Mouse (Mus musculus) forebrain, embryonic 11.5 days (tissue): ENCODE results near the gene Gm28042. TPM values are rescaled to one million over a fixed set of nuclear protein-coding genes. Genes with fewer than 3 reads are reported as not detected.

Source experiments
- ATAC-seq: fragments of 200-750 bp; cut with Nextera tagmentation; replicated peaks from 2 replicates; pipeline ENCODE4 v1.8.0; 2017; ENCODE audit warnings: moderate TSS enrichment; ENCODE audit not compliant: low FRiP score
- DNase-seq: peaks from one replicate; pipeline ENCODE4 v3.0.0-alpha.2; 2017; ENCODE audit warnings: low spot score
- H3K27ac ChIP-seq: fragments of 300-500 bp; sonication (generic); 2 replicates; pipeline ENCODE4 v1.5.1; 2014; ENCODE audit warnings: low read depth, low read length
- H3K27me3 ChIP-seq: fragments of 300-500 bp; sonication (generic); 2 replicates; pipeline ENCODE4 v1.6.1; 2014; ENCODE audit warnings: mild to moderate bottlenecking, low read length, mixed read lengths; ENCODE audit not compliant: control insufficient read depth, insufficient read depth
- H3K36me3 ChIP-seq: fragments of 300-500 bp; sonication (generic); 2 replicates; pipeline ENCODE4 v1.6.1; 2014; ENCODE audit warnings: mild to moderate bottlenecking, low read length, moderate library complexity, mixed read lengths; ENCODE audit not compliant: control insufficient read depth, insufficient read depth
- H3K4me1 ChIP-seq: fragments of 300-500 bp; sonication (generic); replicated peaks from 2 replicates; pipeline ENCODE4 v1.6.1; 2014; ENCODE audit warnings: low read length, mixed read lengths; ENCODE audit not compliant: control insufficient read depth, insufficient read depth
- H3K4me2 ChIP-seq: fragments of 300-500 bp; sonication (generic); 2 replicates; pipeline ENCODE4 v1.6.1; 2014; ENCODE audit warnings: low read depth, mild to moderate bottlenecking, low read length, moderate library complexity, mixed read lengths; ENCODE audit not compliant: severe bottlenecking
- H3K4me3 ChIP-seq: fragments of 300-500 bp; sonication (generic); 2 replicates; pipeline ENCODE4 v1.5.1; 2014; ENCODE audit warnings: low read depth, low read length
- H3K9ac ChIP-seq: fragments of 300-500 bp; sonication (generic); 2 replicates; pipeline ENCODE4 v1.6.1; 2014; ENCODE audit warnings: low read length
- H3K9me3 ChIP-seq: fragments of 300-500 bp; sonication (generic); 2 replicates; pipeline ENCODE4 v1.6.1; 2016; ENCODE audit warnings: low read length, mixed read lengths; ENCODE audit not compliant: control insufficient read depth
- WGBS: fragments of 180-500 bp; shearing (Covaris S2); extraction: QIAGEN DNeasy Blood & Tissue Kit; methylation state at CpG from one replicate; pipeline ENCODE4 v1.1.7; 2014; 5-methylcytosine and 5-hydroxymethylcytosine counted together
- polyA plus RNA-seq: library from polyadenylated mRNA; unstranded; fragments of >200 nt; fragmentation: Nextera tagmentation; extraction: Ambion mirVana; gene quantifications from 2 replicates; pipeline ENCODE4 v1.2.1, GENCODE M21; 2014

The Gm28042 gene
- polyA plus RNA-seq, 1 experiment from 2014 or later = 6.6 TPM

- ATAC-seq = no peak
- H3K27ac ChIP-seq = no peak overlapping the region
- no peaks in the 10 kb centered on the region for H3K27me3 ChIP-seq
- no peaks in the 10 kb centered on the region for H3K36me3 ChIP-seq
- H3K9me3 ChIP-seq = no peaks in the 10 kb centered on the region
- 84% methylated on average over 2 of the region's 2 CpGs for WGBS
- no peak overlapping the region for H3K9ac ChIP-seq
- no peak overlapping the region for H3K4me2 ChIP-seq
- DNase-seq = no peak
- H3K4me3 ChIP-seq = no peak overlapping the region
- no peaks in the 10 kb centered on the region for H3K4me1 ChIP-seq
Measured at GRCm38 (mm10) chr2:119992349-119992748, 34.9 kb upstream of the Gm28042 start.

GRCm38 (mm10) chr2:119993515-119993914 is 33.8 kb upstream of the Gm28042 start:
- Histone ChIP-seq H3K36me3 (no peaks in the 10 kb centered on the region), H3K27me3 (no peaks in the 10 kb centered on the region), H3K9ac (no peak overlapping the region), H3K27ac (no peak overlapping the region), H3K4me2 (no peak overlapping the region), H3K4me3 (no peak overlapping the region), H3K4me1 (no peaks in the 10 kb centered on the region), H3K9me3 (no peaks in the 10 kb centered on the region)
- no peak for ATAC-seq
- WGBS = 55% methylated on average over 2 of the region's 2 CpGs
- DNase-seq = no peak

DNA sequence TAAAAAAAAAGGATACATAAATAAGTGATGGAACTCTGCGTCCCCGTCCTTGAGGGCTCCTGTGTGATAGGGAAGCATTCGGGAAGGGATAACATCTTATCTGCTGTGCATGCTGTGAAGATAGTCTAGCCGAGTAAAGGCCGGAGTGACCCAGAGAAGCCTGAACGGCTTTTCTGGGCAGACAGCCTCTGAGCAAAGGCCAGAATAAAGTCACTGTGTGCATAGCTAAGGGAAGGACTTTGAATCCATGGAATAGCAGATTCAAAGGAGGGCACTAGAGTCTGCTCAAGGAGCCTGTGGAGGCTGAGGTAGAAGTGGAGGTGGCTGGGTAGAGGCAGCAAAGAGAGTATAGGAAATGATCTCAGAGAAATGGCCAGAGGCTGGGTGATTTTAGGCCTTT is 32.5 kb upstream of the Gm28042 start:
- no peaks in the 10 kb centered on the region for H3K27me3 ChIP-seq
- no peak for DNase-seq
- no peak overlapping the region for H3K27ac ChIP-seq
- H3K4me2 ChIP-seq = no peak overlapping the region
- 92% methylated on average over 6 of the region's 6 CpGs for WGBS
- H3K4me1 ChIP-seq = no peaks in the 10 kb centered on the region
- ATAC-seq = no peak
- no peak overlapping the region for H3K4me3 ChIP-seq
- H3K36me3 ChIP-seq = no peaks in the 10 kb centered on the region
- H3K9ac ChIP-seq = no peak overlapping the region
- H3K9me3 ChIP-seq = no peaks in the 10 kb centered on the region

DNA sequence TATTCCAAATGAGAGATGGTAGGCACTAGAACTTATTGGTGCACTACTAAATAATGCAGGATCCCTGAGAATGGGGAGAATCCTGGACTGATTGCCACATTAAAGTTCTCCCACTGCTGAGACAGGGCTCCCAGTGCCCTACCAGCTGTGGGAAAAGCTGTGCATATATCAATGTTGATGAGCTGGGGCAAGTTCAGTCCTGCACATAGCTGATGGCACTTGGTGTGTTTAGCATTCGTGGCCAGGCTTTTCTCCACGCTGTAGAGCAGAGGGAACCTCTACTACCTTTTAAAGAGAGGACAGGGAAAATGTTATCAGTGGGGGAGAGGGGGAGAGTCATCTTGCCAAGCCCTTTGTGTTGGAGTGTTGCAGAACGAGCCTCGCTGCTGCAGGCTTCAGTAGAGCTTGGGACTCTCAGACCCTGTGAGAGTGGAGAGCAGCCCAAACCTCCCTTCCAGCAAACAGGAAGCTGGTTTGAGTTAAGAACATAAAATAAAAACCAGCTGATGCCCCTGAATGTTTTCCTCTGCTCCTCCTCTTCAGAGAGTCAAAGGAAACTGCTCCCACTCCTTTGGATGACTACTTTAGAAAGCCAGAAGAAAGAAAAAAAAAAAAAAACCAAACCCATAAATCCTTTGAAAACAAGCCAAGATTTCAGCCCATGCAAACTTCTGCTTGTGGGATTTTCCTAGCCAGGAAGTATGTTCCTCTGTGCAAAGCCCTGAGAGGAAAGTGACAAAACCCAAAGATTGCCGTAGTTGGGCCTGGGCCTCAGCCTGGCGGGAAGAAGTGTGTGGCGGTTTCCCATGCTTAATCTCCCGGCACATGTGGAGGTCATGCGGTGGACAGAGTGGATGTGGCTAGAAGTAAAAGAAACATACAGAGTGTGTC is 31.7 kb upstream of the Gm28042 start:
- DNase-seq = no peak
- WGBS = 71% methylated on average over 9 of the region's 9 CpGs
- Histone ChIP-seq H3K9ac (no peak overlapping the region), H3K36me3 (no peaks in the 10 kb centered on the region), H3K4me3 (no peak overlapping the region), H3K27ac (0 out of 2 replicates have a peak overlapping the region, but pooled peaks have one; percentile 31), H3K4me1 (no peaks in the 10 kb centered on the region), H3K9me3 (no peaks in the 10 kb centered on the region), H3K27me3 (no peaks in the 10 kb centered on the region), H3K4me2 (no peak overlapping the region)
- no peak for ATAC-seq

DNA sequence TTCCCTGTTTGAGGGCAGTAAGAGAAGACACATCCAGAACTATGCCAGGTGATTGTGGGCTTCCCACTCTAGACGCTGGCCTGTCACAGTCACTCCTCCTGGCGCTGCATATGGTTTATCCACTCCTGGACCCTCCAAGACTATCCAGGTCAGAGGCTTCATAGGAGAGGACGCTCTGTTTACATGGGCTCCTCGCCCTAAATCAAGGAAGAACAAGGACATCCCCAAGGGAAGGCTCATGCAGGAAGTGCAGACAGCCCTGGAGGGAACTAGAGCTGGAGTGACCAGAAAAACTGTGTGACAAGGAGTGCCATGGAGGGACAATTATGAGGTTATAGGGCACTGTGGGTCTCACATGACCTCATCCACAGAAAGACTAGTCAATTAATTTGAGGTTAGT is 29.9 kb upstream of the Gm28042 start:
- no peak overlapping the region for H3K9ac ChIP-seq
- no peak overlapping the region for H3K27ac ChIP-seq
- no peaks in the 10 kb centered on the region for H3K36me3 ChIP-seq
- WGBS = 93% methylated on average over 4 of the region's 4 CpGs
- no peaks in the 10 kb centered on the region for H3K4me1 ChIP-seq
- DNase-seq = no peak
- no peaks in the 10 kb centered on the region for H3K27me3 ChIP-seq
- H3K4me2 ChIP-seq = no peak overlapping the region
- no peak overlapping the region for H3K4me3 ChIP-seq
- no peak for ATAC-seq
- H3K9me3 ChIP-seq = no peaks in the 10 kb centered on the region

DNA sequence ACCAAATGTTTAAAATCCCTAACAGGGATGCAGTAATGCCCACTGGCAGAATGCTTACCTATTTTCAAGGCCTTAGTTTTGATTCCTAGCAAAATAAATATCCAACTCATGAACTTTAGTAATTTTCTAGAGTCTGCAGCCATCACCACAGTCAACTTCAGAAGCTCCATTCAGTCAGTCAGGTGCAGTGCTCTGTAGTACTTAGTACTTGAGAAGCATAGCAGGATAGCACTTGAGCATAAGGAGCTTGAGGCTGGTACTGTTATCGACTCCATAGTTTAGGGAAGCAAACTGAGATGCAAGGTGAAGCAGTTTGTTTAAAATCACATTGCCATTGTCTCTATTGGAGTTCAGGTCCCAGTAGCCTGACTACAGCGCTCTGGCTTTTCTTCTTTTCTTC is 27.6 kb upstream of the Gm28042 start:
- H3K36me3 ChIP-seq = no peaks in the 10 kb centered on the region
- no peaks in the 10 kb centered on the region for H3K9me3 ChIP-seq
- no peaks in the 10 kb centered on the region for H3K4me1 ChIP-seq
- H3K4me3 ChIP-seq = no peak overlapping the region
- 94% methylated on average over 2 of the region's 2 CpGs for WGBS
- DNase-seq (no peak), ATAC-seq (no peak)
- H3K27me3 ChIP-seq = no peaks in the 10 kb centered on the region
- no peak overlapping the region for H3K4me2 ChIP-seq
- no peak overlapping the region for H3K9ac ChIP-seq
- H3K27ac ChIP-seq = no peak overlapping the region

DNA sequence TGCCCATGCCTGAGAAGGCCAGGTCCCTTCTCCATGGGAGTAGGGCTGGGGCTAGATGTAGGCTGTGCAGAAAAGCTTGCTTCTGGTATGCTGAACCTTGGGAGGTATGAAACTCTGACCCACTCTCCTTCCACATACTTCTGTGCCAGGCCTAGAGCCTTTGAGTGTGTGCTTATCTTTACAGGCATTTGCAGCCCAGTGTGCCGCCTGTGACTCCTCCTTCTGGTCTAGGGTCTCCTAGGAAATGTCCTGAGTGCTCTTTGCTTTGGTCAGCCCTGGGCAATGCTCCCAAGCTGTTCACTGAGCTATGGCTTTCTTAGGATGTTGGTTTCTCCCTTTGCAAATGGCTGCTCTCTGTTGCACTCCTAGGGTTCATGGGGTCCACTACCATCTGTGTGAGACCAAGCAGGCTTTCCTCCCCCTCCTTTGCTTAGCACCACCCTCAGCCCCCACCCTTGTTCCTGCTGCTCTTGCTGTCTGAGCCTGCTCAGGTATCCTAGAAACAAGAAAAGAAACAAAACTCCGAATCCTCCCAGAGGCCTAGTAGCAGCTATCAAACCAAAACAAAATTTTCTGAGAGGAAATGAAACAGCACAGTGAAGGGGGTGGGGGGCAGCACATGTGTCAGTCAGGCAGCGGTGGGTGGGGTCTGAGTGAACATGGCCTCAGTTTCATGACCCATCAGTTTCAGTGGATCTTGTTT is 26.3 kb upstream of the Gm28042 start:
- H3K27ac ChIP-seq = no peak overlapping the region
- no peak overlapping the region for H3K9ac ChIP-seq

GRCm38 (mm10) chr2:120001956-120002355 is 25.3 kb upstream of the Gm28042 start:
- H3K9me3 ChIP-seq = no peaks in the 10 kb centered on the region
- no peaks in the 10 kb centered on the region for H3K4me1 ChIP-seq
- 70% methylated on average over 4 of the region's 4 CpGs for WGBS
- no peaks in the 10 kb centered on the region for H3K27me3 ChIP-seq
- no peak for DNase-seq
- no peak overlapping the region for H3K27ac ChIP-seq
- H3K36me3 ChIP-seq = no peaks in the 10 kb centered on the region
- no peak overlapping the region for H3K4me2 ChIP-seq
- ATAC-seq = no peak
- no peak overlapping the region for H3K9ac ChIP-seq
- no peak overlapping the region for H3K4me3 ChIP-seq

More for the DNA sequence above, 26.3 kb upstream of the Gm28042 start:
- 77% methylated on average over 3 of the region's 3 CpGs for WGBS
- ATAC-seq (no peak), DNase-seq (no peak)
- Histone ChIP-seq H3K4me2 (no peak overlapping the region), H3K4me1 (no peaks in the 10 kb centered on the region), H3K36me3 (no peaks in the 10 kb centered on the region), H3K4me3 (no peak overlapping the region), H3K27me3 (no peaks in the 10 kb centered on the region), H3K9me3 (no peaks in the 10 kb centered on the region)
